Mouse (Mus musculus) spleen, embryonic (tissue): ENCODE measurements around the gene Zcwpw1.
"Not testable (repeated sequence)": the region's sequence is repeated elsewhere in the genome, so short reads cannot be mapped to it uniquely, and the experiment has no call there.

Experiments
- CTCF ChIA-PET: fragments of 350-600 bp; sonication (Branson Sonifier 250); formaldehyde crosslinking; loops from one replicate; lab custom pipeline; 2022; lab: Charles Lee

Gene Zcwpw1

GRCm38 (mm10) chr5:137787151-137787928 lies at the start of gene Zcwpw1, which contains the start of gene Mepce:
Zcwpw1 (plus strand) TSS chr5:137787798.
Mepce (minus strand) TSS chr5:137787655.
- CTCF ChIA-PET: interaction anchor here (0.6 kb wide), 1 partner anchor 143 kb away, joined by 3 read pairs; no protein-coding TSS in a partner anchor

GRCm38 (mm10) chr5:137738516-137738915 lies 49.1 kb upstream of the Zcwpw1 start:
- CTCF ChIA-PET: interaction anchor here (0.6 to 1.0 kb wide), 2 partner anchors 9 kb away, joined by 3 to 4 read pairs; no protein-coding TSS in a partner anchor

GRCm38 (mm10) chr5:137739471-137739870 lies 48.1 kb upstream of the Zcwpw1 start:
- CTCF ChIA-PET: interaction anchor here (1.0 kb wide), 2 partner anchors 8 to 9 kb away, joined by 3 read pairs; no protein-coding TSS in a partner anchor

GRCm38 (mm10) chr5:137740506-137740905 lies 47.1 kb upstream of the Zcwpw1 start:
- CTCF ChIA-PET: interaction anchor here (0.7 kb wide), 2 partner anchors 86 to 112 kb away, joined by 3 to 5 read pairs; no protein-coding TSS in a partner anchor

DNA sequence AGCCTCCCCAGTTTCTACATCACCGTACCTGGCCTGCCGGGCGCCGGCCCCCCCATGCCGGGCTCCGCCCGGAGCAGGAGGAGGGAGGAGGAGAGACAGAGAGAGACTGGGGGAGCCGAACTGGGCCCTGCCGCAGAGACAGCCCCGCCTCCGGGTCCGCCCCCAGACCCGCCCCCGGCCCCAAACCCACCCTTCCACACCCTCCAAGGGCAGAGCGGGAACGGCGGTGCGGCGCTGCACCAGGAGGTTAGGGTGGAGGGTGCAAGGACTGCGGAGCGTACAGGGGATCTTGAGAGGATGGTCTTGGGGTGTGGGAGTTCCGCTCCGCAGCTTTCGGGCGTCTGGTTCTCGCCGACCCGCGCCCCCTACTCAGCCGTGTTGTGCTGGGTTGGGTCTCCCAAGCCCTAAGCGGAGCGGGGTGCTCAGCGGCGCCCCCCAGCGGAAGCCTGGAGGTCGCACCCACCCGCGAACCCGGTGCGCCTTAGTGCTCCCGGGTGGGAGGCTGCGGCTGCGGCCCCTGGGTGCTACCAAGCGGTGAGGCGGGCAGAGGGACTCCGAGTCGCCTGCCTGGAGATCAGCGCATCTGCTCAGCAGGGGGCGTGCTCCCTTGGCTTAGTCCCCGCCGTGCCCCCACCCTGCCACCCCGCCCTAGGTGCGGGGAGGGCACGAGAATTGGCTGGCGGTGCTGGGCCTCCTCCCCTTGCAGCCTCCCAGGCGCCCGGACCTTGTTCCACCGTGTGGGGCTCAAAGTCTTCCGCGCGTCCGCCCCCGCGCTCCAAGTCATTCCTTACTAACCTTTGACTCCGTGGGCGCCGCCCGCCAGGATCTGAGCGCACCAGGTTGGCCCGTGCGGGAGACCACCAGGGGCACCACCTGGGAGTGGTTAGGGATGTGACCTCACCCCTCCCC lies 46.3 kb upstream of the Zcwpw1 start, which contains the start of gene Nyap1:
Gene Nyap1 (minus strand): TSS at position 585 of the 909 bp plus-strand sequence.
- CTCF ChIA-PET: interaction anchor here (0.9 kb wide), 1 partner anchor 86 kb away, joined by 5 read pairs; no protein-coding TSS in a partner anchor

GRCm38 (mm10) chr5:137742048-137742447 lies 45.5 kb upstream of the Zcwpw1 start:
- CTCF ChIA-PET: interaction anchor here (0.6 to 0.9 kb wide), 2 partner anchors 76 to 87 kb away, joined by 5 to 9 read pairs; no protein-coding TSS in a partner anchor

GRCm38 (mm10) chr5:137742836-137743235 lies 44.8 kb upstream of the Zcwpw1 start:
- CTCF ChIA-PET: no interaction called here

DNA sequence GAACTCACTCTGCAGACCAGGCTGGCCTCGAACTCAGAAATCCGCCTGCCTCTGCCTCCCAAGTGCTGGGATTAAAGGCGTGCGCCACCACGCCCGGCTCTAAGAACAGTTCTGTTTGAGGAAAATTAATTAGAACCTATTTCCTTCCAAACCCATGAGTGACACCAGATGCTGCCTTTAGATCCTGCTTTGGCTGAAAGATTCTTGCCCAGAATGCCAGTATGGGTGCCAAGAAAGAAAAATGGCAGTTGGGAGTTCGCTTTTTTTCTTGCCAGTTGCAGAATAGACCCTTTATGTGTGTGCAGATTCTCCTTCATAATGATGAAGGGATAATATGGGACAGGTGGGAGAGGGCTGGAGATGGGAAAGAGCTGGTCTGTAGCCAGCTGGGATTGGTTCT lies 43.4 kb upstream of the Zcwpw1 start:
- CTCF ChIA-PET: no interaction called here

GRCm38 (mm10) chr5:137745214-137746171 lies 42.1 kb upstream of the Zcwpw1 start, which contains the start of gene Tsc22d4:
Tsc22d4 (plus strand) TSS chr5:137745730.
- CTCF ChIA-PET: interaction anchor here (0.6 to 2.0 kb wide), 3 partner anchors 11 to 89 kb away, joined by 3 to 5 read pairs (median 3); partner anchors contain the start of gene Ppp1r35

GRCm38 (mm10) chr5:137746282-137746850 lies 41.2 kb upstream of the Zcwpw1 start:
- CTCF ChIA-PET: interaction anchor here (0.6 to 2.0 kb wide), 4 partner anchors 9 to 89 kb away, joined by 3 to 5 read pairs (median 3); no protein-coding TSS in a partner anchor

DNA sequence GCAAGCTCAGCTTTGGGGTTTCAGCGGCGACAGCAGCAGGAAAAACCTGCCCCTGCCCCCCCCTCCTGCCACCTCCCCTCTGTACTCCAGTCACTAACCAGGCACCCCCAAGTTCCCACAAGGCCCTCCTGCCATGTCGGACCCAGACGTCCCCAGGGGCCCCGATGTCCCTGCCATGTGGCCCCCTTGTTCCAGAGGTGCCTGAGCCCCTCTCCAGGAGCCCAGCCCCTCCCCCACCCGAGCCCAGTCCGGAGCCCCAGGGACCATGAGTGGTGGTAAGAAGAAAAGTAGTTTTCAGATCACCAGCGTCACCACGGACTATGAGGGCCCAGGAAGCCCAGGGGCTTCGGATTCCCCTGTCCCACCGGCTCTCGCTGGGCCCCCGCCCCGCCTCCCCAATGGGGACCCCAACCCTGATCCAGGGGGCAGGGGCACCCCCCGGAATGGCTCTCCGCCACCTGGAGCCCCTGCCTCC lies 40.7 kb upstream of the Zcwpw1 start:
- CTCF ChIA-PET: interaction anchor here (0.7 to 2.0 kb wide), 5 partner anchors 8 to 95 kb away, joined by 3 to 5 read pairs (median 3); no protein-coding TSS in a partner anchor

DNA sequence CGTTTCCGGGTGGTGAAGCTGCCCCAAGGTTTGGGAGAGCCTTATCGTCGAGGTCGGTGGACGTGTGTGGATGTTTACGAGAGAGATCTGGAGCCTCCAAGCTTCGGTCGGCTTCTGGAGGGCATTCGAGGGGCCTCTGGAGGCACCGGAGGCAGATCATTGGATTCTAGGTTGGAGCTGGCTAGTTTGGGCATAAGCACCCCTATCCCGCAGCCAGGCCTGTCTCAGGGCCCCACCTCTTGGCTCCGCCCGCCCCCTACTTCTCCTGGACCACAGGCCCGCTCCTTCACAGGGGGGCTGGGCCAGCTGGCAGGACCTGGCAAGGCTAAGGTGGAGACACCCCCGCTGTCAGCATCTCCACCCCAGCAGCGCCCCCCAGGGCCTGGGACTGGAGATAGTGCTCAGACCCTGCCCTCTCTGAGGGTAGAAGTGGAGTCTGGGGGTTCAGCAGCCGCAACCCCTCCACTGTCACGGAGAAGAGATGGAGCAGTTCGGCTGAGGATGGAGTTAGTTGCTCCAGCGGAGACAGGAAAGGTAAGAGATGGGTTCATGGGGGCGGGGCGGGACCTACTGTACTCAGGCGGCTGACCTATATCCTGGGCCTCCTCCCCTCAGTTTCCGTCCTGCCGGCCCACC lies 40.2 kb upstream of the Zcwpw1 start:
- CTCF ChIA-PET: interaction anchor here (1.0 to 2.0 kb wide), 5 partner anchors 8 to 96 kb away, joined by 3 to 5 read pairs (median 3); partner anchors contain the start of gene Agfg2

DNA sequence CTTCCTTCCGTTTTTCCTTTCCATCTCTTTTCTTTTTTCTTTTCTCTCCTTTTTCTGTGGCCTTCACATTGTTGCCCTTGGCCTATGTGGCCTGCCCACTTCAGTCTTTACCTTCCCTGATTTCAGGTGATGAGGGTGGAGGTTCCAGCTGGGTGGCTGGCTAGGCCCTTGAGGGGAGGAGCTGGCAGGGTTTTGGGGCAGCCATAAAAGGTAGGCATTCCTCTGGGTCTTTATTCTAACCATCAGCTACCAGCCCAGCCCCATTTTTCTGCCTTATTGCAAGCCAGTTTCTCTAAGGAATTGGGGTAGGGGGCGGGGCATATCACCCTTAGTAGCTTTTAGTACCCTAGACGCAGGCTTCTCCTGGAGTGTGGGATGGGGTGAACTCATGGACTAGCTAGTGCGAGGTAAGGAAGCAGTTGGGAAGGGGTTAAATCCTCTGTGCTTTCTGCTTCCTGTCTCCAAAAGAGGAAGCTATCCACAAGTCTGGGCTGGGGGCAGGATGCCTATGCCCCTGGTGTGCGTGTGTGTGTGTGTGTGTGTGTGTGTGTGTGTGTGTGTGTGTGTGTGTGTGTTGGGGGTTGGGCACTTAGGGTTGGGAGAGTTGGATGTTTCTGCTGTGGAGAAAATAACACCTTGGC lies 39.3 kb upstream of the Zcwpw1 start:
- CTCF ChIA-PET: interaction anchor here (0.7 to 1.7 kb wide), 8 partner anchors 9 to 103 kb away, joined by 3 to 15 read pairs (median 4); partner anchors contain the start of gene Agfg2

GRCm38 (mm10) chr5:137749196-137749836 lies 38.3 kb upstream of the Zcwpw1 start:
- CTCF ChIA-PET: interaction anchor here (0.6 to 1.7 kb wide), 5 partner anchors 9 to 1659 kb away, joined by 3 to 11 read pairs (median 4); no protein-coding TSS in a partner anchor

GRCm38 (mm10) chr5:137750212-137750611 lies 37.4 kb upstream of the Zcwpw1 start:
- CTCF ChIA-PET: not testable (repeated sequence)

GRCm38 (mm10) chr5:137751221-137751887 lies 36.2 kb upstream of the Zcwpw1 start:
- CTCF ChIA-PET: interaction anchor here (0.5 kb wide), 1 partner anchor 26 kb away, joined by 9 read pairs; no protein-coding TSS in a partner anchor

DNA sequence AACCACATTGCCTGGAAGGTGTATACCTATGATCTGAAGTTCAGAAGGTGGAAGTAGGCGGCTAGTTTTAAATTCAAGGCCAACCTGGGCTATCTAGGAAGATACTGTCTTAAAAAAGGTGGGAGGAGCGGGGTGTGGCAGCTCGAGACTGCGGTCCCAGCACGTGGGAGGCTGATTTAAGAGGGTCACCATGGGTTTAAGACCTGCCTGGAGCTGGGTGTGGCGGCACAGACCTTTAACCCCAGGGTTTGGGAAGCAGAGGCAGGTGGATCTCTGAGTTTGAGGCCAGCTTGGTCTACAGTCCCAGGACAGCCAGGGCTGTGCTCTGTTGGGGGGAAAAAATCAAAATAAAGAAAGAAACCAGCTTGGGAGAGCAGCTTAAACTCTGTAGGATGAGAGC lies 35.6 kb upstream of the Zcwpw1 start:
- CTCF ChIA-PET: no interaction called here
